Mouse (Mus musculus) granulocyte monocyte progenitor cell, adult 5-6 weeks (primary cell): ENCODE results near the gene Srebf1. TPM values are rescaled to one million over a fixed set of nuclear protein-coding genes. Genes with fewer than 3 reads are reported as not detected.

Experiments used
- ATAC-seq: replicated peaks from 2 replicates; pipeline ENCODE4 v1.8.0; 2016; ENCODE audit warnings: mild to moderate bottlenecking, moderate TSS enrichment, inconsistent platforms; ENCODE audit not compliant: poor library complexity, severe bottlenecking
- total RNA-seq, 2 experiments: library from RNA; stranded (forward) in 1 of 2; stranded (reverse) in 1 of 2; fragments of 200-712, 200-1000 nt in 1 of 2; fragments of >200 nt in 1 of 2; fragmentation: Nextera tagmentation in 1 of 2; gene quantifications; 2 replicates each; pipeline ENCODE4 v1.2.3; 2014 to 2017

The Srebf1 gene
- total RNA-seq, 2 experiments from 2014 or later, result 27.3 to 42.0 TPM

- ATAC-seq, result no peak
These were observed 13.0 kb downstream of the Srebf1 start for GRCm38 (mm10) chr11:60209217-60209932.

DNA sequence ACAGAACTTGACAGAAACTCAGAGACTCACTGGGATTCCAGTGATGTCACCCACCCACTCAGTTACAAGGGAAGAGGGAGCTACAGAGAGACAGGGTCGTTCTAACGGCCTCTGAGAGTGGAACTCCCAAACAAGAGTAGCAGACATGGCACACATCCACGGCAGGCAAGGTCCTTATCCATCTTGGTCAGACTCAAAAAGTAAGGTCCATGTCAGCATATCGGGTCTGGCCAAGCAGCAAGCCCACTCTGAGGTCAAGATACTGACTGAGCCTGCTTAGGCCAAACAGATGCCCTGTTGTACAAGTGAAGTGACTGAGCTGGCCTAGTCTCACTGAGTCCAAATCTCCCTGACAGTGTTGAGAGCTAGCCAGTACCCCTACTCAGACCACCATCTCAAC lies 13.7 kb downstream of the Srebf1 start:
- no peak for ATAC-seq

DNA sequence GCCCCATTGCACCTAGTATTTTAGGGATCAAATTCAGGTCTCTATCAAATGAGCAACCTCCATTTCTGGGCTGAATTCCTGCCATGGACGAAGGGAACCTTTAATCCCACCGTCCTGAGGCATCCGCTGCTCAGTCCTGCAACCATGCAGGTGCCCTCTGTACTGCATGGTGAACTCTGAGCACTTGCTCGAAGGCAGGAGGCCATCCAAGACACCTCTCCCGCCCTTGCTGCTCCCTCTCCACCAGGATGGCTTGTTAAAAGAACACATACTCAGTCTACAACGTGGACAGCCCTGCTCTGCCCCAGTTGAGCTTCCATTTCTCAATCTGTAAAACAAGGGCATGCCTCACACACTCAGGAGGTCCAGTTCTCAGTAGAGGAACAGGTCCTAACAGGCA lies 14.2 kb downstream of the Srebf1 start:
- ATAC-seq, result no peak

GRCm38 (mm10) chr11:60206207-60206606 lies 16.2 kb downstream of the Srebf1 start:
- no peak for ATAC-seq

DNA sequence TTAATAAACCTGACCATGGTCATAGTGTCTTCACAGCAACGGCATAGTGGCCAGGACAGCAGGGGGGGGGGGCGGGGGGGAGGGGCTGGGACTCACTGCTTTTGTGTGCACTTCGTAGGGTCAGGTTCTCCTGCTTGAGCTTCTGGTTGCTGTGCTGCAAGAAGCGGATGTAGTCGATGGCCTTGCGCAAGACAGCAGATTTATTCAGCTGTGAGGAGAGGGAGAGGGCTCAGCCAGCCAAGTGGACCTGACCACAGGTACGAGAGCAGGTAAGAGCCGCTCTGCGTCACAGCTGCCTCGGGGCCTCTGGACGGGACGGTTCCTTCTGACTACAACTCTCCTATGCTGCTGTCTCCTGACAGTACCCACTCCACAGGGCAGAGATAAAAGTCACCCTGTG lies 17.4 kb downstream of the Srebf1 start:
- peak; percentile 52 for ATAC-seq

GRCm38 (mm10) chr11:60202710-60203638 lies 19.4 kb downstream of the Srebf1 start:
- ATAC-seq, result no peak

DNA sequence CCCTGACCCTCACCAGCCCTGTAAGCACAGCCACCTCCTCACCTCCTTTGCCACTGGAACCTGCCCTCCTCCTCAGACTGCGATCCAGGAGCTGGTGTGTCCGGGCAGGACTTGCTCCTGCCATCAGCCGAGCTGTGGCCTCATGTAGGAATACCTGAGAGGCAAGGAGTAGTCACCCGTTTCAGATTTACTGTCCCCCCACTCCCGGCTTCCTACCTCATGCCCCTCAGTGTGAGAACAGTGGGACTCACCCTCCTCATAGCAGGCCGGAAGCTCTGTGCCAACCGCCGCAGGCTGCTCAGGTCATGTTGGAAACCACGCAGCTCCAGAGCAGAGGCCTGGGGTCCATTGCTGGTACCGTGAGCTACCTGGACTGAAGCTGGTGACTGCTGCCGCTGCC lies 22.0 kb downstream of the Srebf1 start:
- no peak for ATAC-seq

DNA sequence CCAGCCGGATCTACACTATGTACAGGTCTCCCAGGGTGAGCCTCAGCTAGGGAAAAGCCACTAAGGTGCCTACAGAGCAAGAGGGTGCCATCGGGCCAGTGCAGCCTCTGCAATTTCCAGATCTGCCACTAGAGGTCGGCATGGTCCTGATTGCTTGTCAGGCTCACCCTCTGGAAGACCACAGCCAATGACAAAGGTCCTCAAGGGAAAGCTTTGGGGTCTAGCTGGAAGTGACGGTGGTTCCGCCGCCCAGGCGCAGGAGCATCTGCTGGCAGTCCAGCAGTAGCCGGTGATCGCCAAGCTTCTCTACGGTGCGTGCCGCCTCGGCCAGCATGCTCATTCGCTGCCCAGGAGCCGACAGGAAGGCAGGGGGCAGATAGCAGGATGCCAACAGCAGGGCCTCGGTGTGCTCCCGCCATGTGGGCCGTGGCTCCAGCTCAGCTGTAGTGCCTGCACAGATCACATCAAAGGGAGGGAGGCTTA lies 22.6 kb downstream of the Srebf1 start:
- ATAC-seq, result peak; percentile 83

GRCm38 (mm10) chr11:60198651-60199050 lies 23.7 kb downstream of the Srebf1 start:
- no peak for ATAC-seq

- no peak for ATAC-seq
These were observed 24.3 kb downstream of the Srebf1 start for GRCm38 (mm10) chr11:60197998-60198619.

DNA sequence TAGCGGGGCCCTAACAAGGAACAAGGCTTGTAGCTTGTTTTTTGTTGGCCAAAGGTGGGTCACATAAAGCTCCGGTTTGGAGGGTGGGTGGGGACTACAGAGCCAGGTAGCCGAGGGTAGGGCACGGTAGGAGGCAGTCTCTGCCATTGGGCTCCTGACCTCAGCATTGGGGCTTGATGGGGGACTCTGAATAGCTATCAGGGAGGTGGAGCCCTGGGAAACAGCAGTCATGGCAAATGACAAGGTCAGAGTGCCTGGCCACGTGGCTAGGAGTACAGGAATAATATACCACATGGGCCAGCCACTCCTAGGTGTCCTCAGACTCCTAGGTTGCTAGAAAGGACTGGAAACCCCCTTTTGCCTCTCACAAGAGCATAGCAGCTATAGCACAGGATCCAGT lies 26.0 kb downstream of the Srebf1 start:
- ATAC-seq, result no peak

GRCm38 (mm10) chr11:60195108-60195507 lies 27.3 kb downstream of the Srebf1 start:
- no peak for ATAC-seq

DNA sequence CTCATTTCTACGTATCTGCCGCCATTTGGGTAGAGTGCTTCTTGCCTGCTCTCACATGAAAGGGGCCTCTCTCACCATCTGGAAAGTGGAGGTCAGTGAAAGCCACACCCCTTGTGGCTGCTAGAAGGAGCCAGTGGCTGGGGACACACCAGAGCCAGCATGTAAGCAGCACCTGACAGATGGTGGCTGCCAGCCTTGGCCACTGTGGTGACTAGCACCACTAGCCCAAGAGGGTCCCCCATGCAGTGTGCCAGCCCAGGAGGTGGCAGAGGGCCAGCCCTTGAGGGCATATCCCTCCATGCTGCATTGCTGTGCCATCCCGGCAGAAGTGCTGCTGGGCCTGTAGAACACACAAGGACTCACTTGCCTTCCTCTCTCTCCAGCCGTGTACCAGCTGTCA lies 28.8 kb downstream of the Srebf1 start:
- no peak for ATAC-seq

GRCm38 (mm10) chr11:60192534-60192933 lies 29.8 kb downstream of the Srebf1 start:
- ATAC-seq, result no peak

DNA sequence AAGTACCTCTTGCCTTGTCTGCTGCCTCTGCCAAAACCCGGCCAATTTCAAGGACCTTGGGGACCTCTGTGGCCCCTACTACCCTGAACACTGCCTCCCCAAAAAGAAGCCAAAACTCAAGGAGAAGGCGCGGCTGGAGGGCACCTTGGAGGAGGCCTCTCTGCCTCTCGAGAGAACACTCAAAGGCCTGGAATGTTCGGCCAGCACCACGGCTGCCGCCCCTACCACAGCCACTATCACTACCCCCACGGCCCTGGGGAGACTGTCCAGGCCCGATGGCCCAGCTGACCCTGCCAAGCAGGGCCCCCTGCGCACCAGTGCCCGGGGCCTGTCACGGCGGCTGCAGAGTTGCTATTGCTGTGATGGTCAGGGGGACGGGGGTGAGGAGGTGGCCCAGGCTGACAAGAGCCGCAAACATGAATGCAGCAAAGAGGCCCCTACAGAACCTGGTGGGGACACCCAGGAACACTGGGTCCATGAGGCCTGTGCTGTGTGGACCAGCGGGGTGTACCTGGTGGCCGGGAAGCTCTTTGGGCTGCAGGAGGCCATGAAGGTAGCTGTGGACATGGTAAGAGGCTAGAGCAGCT lies 32.2 kb downstream of the Srebf1 start:
- ATAC-seq, result no peak

- no peak for ATAC-seq
These were observed 32.8 kb downstream of the Srebf1 start for GRCm38 (mm10) chr11:60189501-60190040.

GRCm38 (mm10) chr11:60188275-60188853 lies 34.0 kb downstream of the Srebf1 start:
- ATAC-seq, result no peak

DNA sequence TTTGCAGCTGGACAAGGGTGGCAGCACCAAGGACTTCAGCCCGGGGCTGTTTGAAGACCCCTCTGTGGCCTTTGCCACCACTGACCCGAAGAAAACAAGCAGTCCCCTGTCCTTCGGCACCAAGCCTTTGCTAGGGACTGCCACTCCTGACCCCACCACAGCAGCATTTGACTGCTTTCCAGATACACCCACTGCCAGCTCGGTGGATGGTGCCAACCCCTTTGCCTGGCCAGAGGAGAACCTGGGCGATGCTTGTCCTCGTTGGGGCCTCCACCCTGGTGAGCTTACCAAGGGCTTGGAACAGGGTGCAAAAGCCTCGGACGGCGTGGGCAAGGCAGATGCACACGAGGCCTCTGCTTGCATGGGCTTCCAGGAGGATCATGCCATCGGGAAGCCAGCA lies 35.3 kb downstream of the Srebf1 start:
- no peak for ATAC-seq

DNA sequence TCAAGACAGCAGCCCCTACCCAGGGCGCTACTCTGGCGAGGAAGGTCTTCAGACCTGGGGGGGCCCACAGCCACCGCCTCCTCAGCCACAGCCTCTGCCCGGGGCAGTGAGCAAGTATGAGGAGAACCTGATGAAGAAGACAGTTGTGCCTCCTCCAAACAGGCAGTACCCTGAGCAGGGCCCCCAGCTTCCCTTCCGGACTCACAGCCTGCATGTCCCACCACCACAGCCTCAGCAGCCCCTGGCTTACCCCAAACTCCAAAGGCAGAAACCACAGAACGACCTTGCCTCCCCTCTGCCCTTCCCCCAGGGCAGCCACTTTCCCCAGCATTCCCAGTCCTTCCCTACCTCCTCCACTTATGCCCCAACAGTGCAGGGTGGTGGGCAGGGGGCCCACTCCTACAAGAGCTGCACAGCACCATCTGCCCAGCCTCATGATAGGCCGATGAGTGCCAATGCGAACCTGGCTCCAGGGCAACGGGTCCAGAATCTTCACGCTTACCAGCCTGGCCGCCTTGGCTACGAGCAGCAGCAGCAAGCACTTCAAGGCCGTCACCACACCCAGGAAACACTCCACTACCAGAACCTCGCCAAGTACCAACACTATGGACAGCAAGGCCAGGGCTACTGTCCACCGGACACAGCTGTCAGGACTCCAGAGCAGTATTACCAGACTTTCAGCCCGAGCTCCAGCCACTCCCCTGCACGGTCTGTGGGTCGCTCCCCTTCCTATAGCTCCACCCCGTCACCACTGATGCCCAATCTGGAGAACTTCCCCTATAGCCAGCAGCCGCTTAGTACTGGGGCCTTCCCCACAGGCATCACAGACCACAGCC lies 36.8 kb downstream of the Srebf1 start:
- peak; percentile 90 for ATAC-seq
